Mouse (Mus musculus): ENCODE data around the gene Dbil5. TPM values are rescaled to one million over a fixed set of nuclear protein-coding genes. Genes with fewer than 3 reads are reported as not detected.

Gene Dbil5
- polyA plus RNA-seq, 1 experiment from 2014 or later = 0.39 TPM

DNA sequence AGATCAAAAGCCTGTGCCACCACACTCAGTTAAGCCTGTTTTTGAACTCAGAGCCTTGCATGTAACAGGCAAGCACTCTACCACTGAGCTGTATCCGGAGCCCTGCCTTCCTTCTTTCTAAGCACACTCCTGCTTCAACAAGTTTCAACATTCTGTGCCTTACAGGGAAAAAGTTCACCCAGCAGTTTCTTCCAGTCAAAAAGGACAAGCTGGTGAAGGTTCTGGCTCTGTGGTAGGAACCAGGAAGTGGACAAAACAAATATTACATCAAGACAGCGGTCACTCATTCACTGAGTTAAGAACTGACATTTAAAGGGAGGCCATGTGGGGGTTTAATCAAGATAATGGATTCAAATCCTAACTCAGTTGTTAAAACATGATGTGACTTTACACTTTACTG lies 2.4 kb upstream of the Dbil5 start:
- H3K4me2 ChIP-seq (ENCODE audit: low read depth, low read length) = no peak overlapping the region
- no peak overlapping the region for H3K9ac ChIP-seq (replicated peaks; ENCODE audit: low read length)
- H3K4me1 ChIP-seq (ENCODE audit: control insufficient read depth, insufficient read depth, low read length) = no peaks in the 10 kb centered on the region
- ATAC-seq (replicated peaks; ENCODE audit: insufficient number of reproducible peaks, low FRiP score, low TSS enrichment, low read depth) = no peak
- peaks cover 8% of the 10 kb centered on the region for H3K36me3 ChIP-seq (replicated peaks; ENCODE audit: control insufficient read depth, insufficient read depth, low read depth, low read length)
- DNase-seq (ENCODE audit: low spot score) = no peak
- H3K9me3 ChIP-seq (replicated peaks; ENCODE audit: control insufficient read depth, low read length) = no peaks in the 10 kb centered on the region
- H3K27me3 ChIP-seq (ENCODE audit: control insufficient read depth, insufficient read depth, low read length) = no peaks in the 10 kb centered on the region
- 93% methylated on average over 2 of the region's 2 CpGs for WGBS
- H3K27ac ChIP-seq (replicated peaks; ENCODE audit: low read depth, low read length) = no peak overlapping the region
- no peak overlapping the region for H3K4me3 ChIP-seq (ENCODE audit: low read depth, low read length)

DNA sequence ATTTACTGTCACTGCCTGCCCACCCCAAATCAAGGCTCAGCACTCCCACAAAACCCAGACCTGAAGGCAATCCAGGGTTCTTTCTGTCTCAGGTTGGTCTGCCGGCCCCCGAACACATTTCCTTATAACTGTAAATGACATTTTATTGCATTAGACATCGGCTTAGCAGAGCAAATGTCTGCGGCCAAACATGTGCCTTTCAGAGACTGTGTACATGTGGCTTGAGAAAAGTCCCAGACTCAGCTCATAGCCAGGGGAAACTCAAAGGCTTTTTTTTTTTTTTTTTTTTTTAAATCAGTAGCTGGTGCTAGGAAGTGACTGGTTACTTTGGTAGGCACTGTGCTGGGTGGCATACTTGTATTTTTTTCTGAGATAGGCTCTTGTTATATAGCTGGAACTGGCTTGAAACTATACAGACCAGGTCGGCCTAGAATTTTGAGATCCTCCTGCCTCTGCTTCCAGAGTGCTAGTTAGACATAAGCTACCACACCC lies 1.3 kb upstream of the Dbil5 start:
- peak overlapping the region; percentile 67 for H3K4me2 ChIP-seq (ENCODE audit: low read depth, low read length)
- H3K4me1 ChIP-seq (ENCODE audit: control insufficient read depth, insufficient read depth, low read length) = no peaks in the 10 kb centered on the region
- no peak overlapping the region for H3K27ac ChIP-seq (replicated peaks; ENCODE audit: low read depth, low read length)
- H3K36me3 ChIP-seq (replicated peaks; ENCODE audit: control insufficient read depth, insufficient read depth, low read depth, low read length) = peaks cover 8% of the 10 kb centered on the region
- H3K4me3 ChIP-seq (ENCODE audit: low read depth, low read length) = peak overlapping the region; percentile 79
- DNase-seq (ENCODE audit: low spot score) = no peak
- no peaks in the 10 kb centered on the region for H3K27me3 ChIP-seq (ENCODE audit: control insufficient read depth, insufficient read depth, low read length)
- peak overlapping the region; percentile 95; the same call in 1 of the 2 replicates for H3K9ac ChIP-seq (replicated peaks; ENCODE audit: low read length)
- H3K9me3 ChIP-seq (replicated peaks; ENCODE audit: control insufficient read depth, low read length) = no peaks in the 10 kb centered on the region
- no peak for ATAC-seq (replicated peaks; ENCODE audit: insufficient number of reproducible peaks, low FRiP score, low TSS enrichment, low read depth)
- WGBS = 91% methylated on average over 5 of the region's 5 CpGs

DNA sequence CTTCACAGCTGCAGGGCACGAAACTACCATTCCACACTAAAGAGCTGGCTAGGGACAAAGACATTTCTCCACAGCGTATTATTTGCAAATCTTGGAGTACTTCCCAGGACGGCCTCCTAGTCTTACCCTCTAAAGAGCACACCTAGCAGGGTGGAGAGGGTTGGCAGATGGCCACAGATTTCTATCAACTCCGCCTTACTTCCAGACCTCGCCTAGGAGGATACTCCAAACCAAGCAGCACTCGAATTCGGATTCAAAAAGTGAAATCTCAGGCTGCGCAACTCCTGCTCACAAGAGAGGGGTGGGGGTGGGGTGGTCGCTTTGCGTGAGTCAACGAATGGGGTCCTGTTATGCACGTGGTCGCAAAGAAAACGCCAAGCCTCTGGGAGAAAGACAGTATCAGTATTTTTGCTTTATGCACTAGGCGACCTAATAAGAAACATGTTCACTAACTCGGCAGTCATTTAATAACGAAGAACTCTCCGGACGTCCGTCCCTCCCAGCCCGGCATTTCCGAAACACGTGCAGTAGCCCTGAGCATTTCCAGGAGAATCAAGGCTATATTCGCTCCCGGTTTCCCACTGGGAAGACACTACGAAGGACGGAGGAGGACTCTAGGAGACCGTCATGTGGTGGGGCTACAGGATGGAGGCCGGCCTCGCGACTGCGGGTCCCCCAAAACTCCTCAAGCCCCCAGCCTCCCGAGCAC lies 573 bp upstream of the Dbil5 start:
- Histone ChIP-seq H3K9ac (replicated peaks; ENCODE audit: low read length) (peak overlapping the region; percentile 95), H3K4me2 (ENCODE audit: low read depth, low read length) (peak overlapping the region; percentile 67), H3K4me3 (ENCODE audit: low read depth, low read length) (peak overlapping the region; percentile 79), H3K27me3 (ENCODE audit: control insufficient read depth, insufficient read depth, low read length) (no peaks in the 10 kb centered on the region), H3K4me1 (ENCODE audit: control insufficient read depth, insufficient read depth, low read length) (no peaks in the 10 kb centered on the region), H3K9me3 (replicated peaks; ENCODE audit: control insufficient read depth, low read length) (no peaks in the 10 kb centered on the region), H3K36me3 (replicated peaks; ENCODE audit: control insufficient read depth, insufficient read depth, low read depth, low read length) (peaks cover 8% of the 10 kb centered on the region), H3K27ac (replicated peaks; ENCODE audit: low read depth, low read length) (peak overlapping the region; percentile 82)
- ATAC-seq (replicated peaks; ENCODE audit: insufficient number of reproducible peaks, low FRiP score, low TSS enrichment, low read depth) (peak; percentile 15; the same call in 1 of the 2 replicates), DNase-seq (ENCODE audit: low spot score) (peak; percentile 57)
- 5% methylated on average over 33 of the region's 33 CpGs for WGBS

DNA sequence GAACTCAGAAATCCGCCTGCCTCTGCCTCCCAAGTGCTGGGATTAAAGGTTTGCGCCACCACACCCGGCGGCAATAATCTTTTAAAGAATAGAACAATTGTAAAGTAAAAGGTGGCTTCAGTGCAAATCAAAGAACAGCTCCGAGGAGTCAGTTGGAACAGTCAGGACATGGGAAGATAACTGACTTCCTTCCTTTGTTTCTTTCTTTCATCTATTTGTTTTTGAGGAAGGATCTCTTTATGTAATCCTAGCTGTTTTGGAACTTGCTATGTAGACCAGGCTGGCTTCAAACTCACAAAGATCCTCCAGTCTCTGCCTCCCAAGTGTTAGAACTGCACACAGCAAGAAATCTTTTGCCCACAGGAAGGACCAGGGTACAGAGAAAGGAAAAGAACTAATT lies 7.2 kb downstream of the Dbil5 start:
- no peaks in the 10 kb centered on the region; the same call in 1 of the 2 replicates for H3K36me3 ChIP-seq (replicated peaks; ENCODE audit: control insufficient read depth, insufficient read depth, low read depth, low read length)

GRCm38 (mm10) chr11:76225051-76225450 lies 7.6 kb downstream of the Dbil5 start:
- DNase-seq (ENCODE audit: low spot score) (no peak), ATAC-seq (replicated peaks; ENCODE audit: insufficient number of reproducible peaks, low FRiP score, low TSS enrichment, low read depth) (no peak)
- Histone ChIP-seq H3K4me1 (ENCODE audit: control insufficient read depth, insufficient read depth, low read length) (no peaks in the 10 kb centered on the region), H3K36me3 (replicated peaks; ENCODE audit: control insufficient read depth, insufficient read depth, low read depth, low read length) (no peaks in the 10 kb centered on the region; the same call in 1 of the 2 replicates), H3K27ac (replicated peaks; ENCODE audit: low read depth, low read length) (no peak overlapping the region), H3K27me3 (ENCODE audit: control insufficient read depth, insufficient read depth, low read length) (no peaks in the 10 kb centered on the region), H3K9me3 (replicated peaks; ENCODE audit: control insufficient read depth, low read length) (no peaks in the 10 kb centered on the region), H3K4me3 (ENCODE audit: low read depth, low read length) (no peak overlapping the region), H3K4me2 (ENCODE audit: low read depth, low read length) (no peak overlapping the region), H3K9ac (replicated peaks; ENCODE audit: low read length) (no peak overlapping the region)

More for the DNA sequence above, 7.2 kb downstream of the Dbil5 start:
- H3K4me3 ChIP-seq (ENCODE audit: low read depth, low read length) = no peak overlapping the region
- DNase-seq (ENCODE audit: low spot score) (no peak), ATAC-seq (replicated peaks; ENCODE audit: insufficient number of reproducible peaks, low FRiP score, low TSS enrichment, low read depth) (no peak)
- no peak overlapping the region for H3K9ac ChIP-seq (replicated peaks; ENCODE audit: low read length)
- H3K4me2 ChIP-seq (ENCODE audit: low read depth, low read length) = no peak overlapping the region
- no peaks in the 10 kb centered on the region for H3K9me3 ChIP-seq (replicated peaks; ENCODE audit: control insufficient read depth, low read length)
- 91% methylated on average over 5 of the region's 5 CpGs for whole genome bisulfite sequencing
- H3K27me3 ChIP-seq (ENCODE audit: control insufficient read depth, insufficient read depth, low read length) = no peaks in the 10 kb centered on the region
- no peak overlapping the region for H3K27ac ChIP-seq (replicated peaks; ENCODE audit: low read depth, low read length)
- no peaks in the 10 kb centered on the region for H3K4me1 ChIP-seq (ENCODE audit: control insufficient read depth, insufficient read depth, low read length)

DNA sequence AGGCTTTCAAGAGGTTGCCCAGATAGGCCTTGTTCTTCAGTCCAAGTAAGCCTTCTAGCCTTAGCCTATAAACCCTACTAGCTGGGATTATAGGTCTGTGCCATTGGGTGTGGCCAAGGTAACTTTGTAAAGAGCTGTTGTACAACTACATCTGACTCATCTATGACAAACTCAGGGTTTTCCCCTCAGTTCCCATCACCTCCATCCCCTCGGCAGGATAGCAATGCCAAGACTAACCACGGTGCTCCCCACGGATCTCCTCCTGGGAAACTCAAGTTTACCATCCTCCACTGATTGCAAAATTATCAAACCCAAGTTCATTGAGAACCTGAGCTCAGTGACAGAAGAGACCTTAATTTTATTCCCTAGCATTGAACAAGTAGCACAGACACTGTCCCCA lies 18.7 kb downstream of the Dbil5 start:
- DNase-seq (ENCODE audit: low spot score) (no peak), ATAC-seq (replicated peaks; ENCODE audit: insufficient number of reproducible peaks, low FRiP score, low TSS enrichment, low read depth) (no peak)
- no peak overlapping the region for H3K27ac ChIP-seq (replicated peaks; ENCODE audit: low read depth, low read length)
- no peaks in the 10 kb centered on the region for H3K27me3 ChIP-seq (ENCODE audit: control insufficient read depth, insufficient read depth, low read length)
- no peaks in the 10 kb centered on the region; the same call in none of the 2 replicates for H3K36me3 ChIP-seq (replicated peaks; ENCODE audit: control insufficient read depth, insufficient read depth, low read depth, low read length)
- no peak overlapping the region for H3K9ac ChIP-seq (replicated peaks; ENCODE audit: low read length)
- no peaks in the 10 kb centered on the region for H3K4me1 ChIP-seq (ENCODE audit: control insufficient read depth, insufficient read depth, low read length)
- H3K9me3 ChIP-seq (replicated peaks; ENCODE audit: control insufficient read depth, low read length) = no peaks in the 10 kb centered on the region
- WGBS = 94% methylated on average over 3 of the region's 3 CpGs
- no peak overlapping the region for H3K4me3 ChIP-seq (ENCODE audit: low read depth, low read length)
- H3K4me2 ChIP-seq (ENCODE audit: low read depth, low read length) = no peak overlapping the region

GRCm38 (mm10) chr11:76239750-76240149 lies 22.3 kb downstream of the Dbil5 start:
- no peak for DNase-seq (ENCODE audit: low spot score)
- no peak overlapping the region for H3K4me3 ChIP-seq (ENCODE audit: low read depth, low read length)
- no peaks in the 10 kb centered on the region; the same call in 1 of the 2 replicates for H3K36me3 ChIP-seq (replicated peaks; ENCODE audit: control insufficient read depth, insufficient read depth, low read depth, low read length)
- H3K4me1 ChIP-seq (ENCODE audit: control insufficient read depth, insufficient read depth, low read length) = no peaks in the 10 kb centered on the region
- no peak for ATAC-seq (replicated peaks; ENCODE audit: insufficient number of reproducible peaks, low FRiP score, low TSS enrichment, low read depth)
- H3K4me2 ChIP-seq (ENCODE audit: low read depth, low read length) = no peak overlapping the region
- no peaks in the 10 kb centered on the region for H3K27me3 ChIP-seq (ENCODE audit: control insufficient read depth, insufficient read depth, low read length)
- no peaks in the 10 kb centered on the region for H3K9me3 ChIP-seq (replicated peaks; ENCODE audit: control insufficient read depth, low read length)
- no peak overlapping the region for H3K27ac ChIP-seq (replicated peaks; ENCODE audit: low read depth, low read length)
- 98% methylated on average over 2 of the region's 2 CpGs for WGBS
- no peak overlapping the region for H3K9ac ChIP-seq (replicated peaks; ENCODE audit: low read length)
